Mouse (Mus musculus) small intestine, adult 2 months (tissue): Measurements from ENCODE around the gene Col13a1.

Experiments used
- CTCF ChIP-seq: fragments of 200-500 bp; IDR thresholded peaks from 2 replicates; pipeline ENCODE4 v1.5.1; 2012; ENCODE audit warnings: low read depth, mild to moderate bottlenecking, control low read depth, inconsistent platforms, low read length, moderate library complexity, mixed read lengths; ENCODE audit not compliant: insufficient replicate concordance, insufficient read length; ENCODE audit errors: extremely low read depth
- POLR2A ChIP-seq: fragments of 200-500 bp; IDR thresholded peaks from 2 replicates; pipeline ENCODE4 v1.6.1; 2012; ENCODE audit warnings: low read depth, mild to moderate bottlenecking, control low read depth, inconsistent platforms, low read length, moderate library complexity

GRCm38 (mm10) chr10:61906226-61906625, 72.7 kb downstream of the Col13a1 start:
- TF ChIP-seq POLR2A (no peak), CTCF (peak; percentile 25; the same call in 1 of the 2 replicates)
